In genomic region chr7:16993651-16994399, GRCm38 (mm10) we compare ENCODE assay signal across 9 mouse cellular contexts. TPM values are rescaled to one million over a fixed set of nuclear protein-coding genes. Genes with fewer than 3 reads are reported as not detected.
DNase-seq lines count a peak whose midpoint lies in the region; ATAC-seq and TF ChIP-seq lines count a peak whose summit lies in the region.
"Had no signal": no experiment of that assay in that cellular context is flagged by ENCODE, and none has a peak within 500 bp of the region (broad histone marks: within the 10 kb centered on the region; RNA-seq: fewer than 3 reads in every experiment).

No protein-coding gene starts in this region.

- no peaks in the 10 kb centered on the region for H3K27me3 ChIP-seq in embryonic facial prominence, embryonic 14.5 days (replicated peaks; ENCODE audit: control insufficient read depth, insufficient read depth, low read length)
- H3K27me3 ChIP-seq in heart, embryonic 14.5 days (ENCODE audit: control insufficient read depth, insufficient read depth, low read length): no peaks in the 10 kb centered on the region
- H3K27me3 ChIP-seq in kidney, postnatal 0 days (ENCODE audit: insufficient read depth, low read length): no peaks in the 10 kb centered on the region

- TF ChIP-seq CTCF in kidney, postnatal 0 days (IDR thresholded peaks at IDR 0.05; ENCODE audit: low read depth): no peak

- H3K4me1 ChIP-seq in embryonic facial prominence, embryonic 14.5 days (ENCODE audit: control insufficient read depth, insufficient read depth, low read length): peaks cover 52% of the 10 kb centered on the region
- H3K4me1 ChIP-seq in heart, embryonic 14.5 days (ENCODE audit: control insufficient read depth in 2 of 2, insufficient read depth in 2 of 2, low read length in 2 of 2): peaks cover 38 to 64% of the 10 kb centered on the region in 2 experiments
- peaks cover 48% of the 10 kb centered on the region for H3K4me1 ChIP-seq in kidney, postnatal 0 days (replicated peaks; ENCODE audit: insufficient read depth, low read length)

- H3K27ac ChIP-seq in embryonic facial prominence, embryonic 14.5 days (replicated peaks; ENCODE audit: low read depth, low read length): peak overlapping the region; percentile 89
- H3K27ac ChIP-seq in heart, embryonic 14.5 days (replicated peaks in 1 of 2; ENCODE audit: control insufficient read depth in 1 of 2, insufficient read depth in 1 of 2, low read depth in 2 of 2, low read length in 2 of 2): peak overlapping the region; percentile 92 to 93
- peak overlapping the region; percentile 89 for H3K27ac ChIP-seq in kidney, postnatal 0 days

- intact Hi-C loops in left cerebral cortex, postnatal 4 days (cut with DNase I): no loop called here
- intact Hi-C loops in left cerebral cortex, postnatal 25 days (cut with DNase I): no loop called here

- peak; percentile 77 for DNase-seq in left cerebral cortex, postnatal 4 days
- DNase-seq in left cerebral cortex, postnatal 25 days (ENCODE audit: low spot score in 2 of 2): no peak
- peak; percentile 98 for DNase-seq in embryonic facial prominence, embryonic 14.5 days (ENCODE audit: low spot score)
- peak; percentile 96 for DNase-seq in kidney, postnatal 0 days (ENCODE audit: low spot score)
- peak; percentile 86 for DNase-seq in lung, postnatal 36 days
- peak; percentile 81 for DNase-seq in skeletal muscle tissue, adult 2 months (ENCODE audit: low read depth, low spot score)

- H3K36me3 ChIP-seq in embryonic facial prominence, embryonic 14.5 days (ENCODE audit: control insufficient read depth, insufficient read depth, low read length): peaks cover 27% of the 10 kb centered on the region; the same call in 1 of the 2 replicates
- peaks cover 39% of the 10 kb centered on the region for H3K36me3 ChIP-seq in heart, embryonic 14.5 days (ENCODE audit: control insufficient read depth, insufficient read depth, low read length)
- H3K36me3 ChIP-seq in kidney, postnatal 0 days (ENCODE audit: insufficient read depth, low read length): peaks cover 14% of the 10 kb centered on the region; the same call in 1 of the 2 replicates

- no peaks in the 10 kb centered on the region for H3K9me3 ChIP-seq in embryonic facial prominence, embryonic 14.5 days (ENCODE audit: control insufficient read depth, low read length)
- 0 out of 2 replicates have a peak, but pooled peaks cover 2% of the 10 kb centered on the region for H3K9me3 ChIP-seq in heart, embryonic 14.5 days (ENCODE audit: control insufficient read depth, low read length)
- H3K9me3 ChIP-seq in kidney, postnatal 0 days (replicated peaks; ENCODE audit: low read length): no peaks in the 10 kb centered on the region

- WGBS in embryonic facial prominence, embryonic 14.5 days: under 1% methylated on average over 26 of the region's 27 CpGs
- WGBS in heart, embryonic 14.5 days: under 1% methylated on average over 27 of the region's 27 CpGs
- WGBS in kidney, postnatal 0 days: 1% methylated on average over 27 of the region's 27 CpGs

- peak; percentile 94 for ATAC-seq in embryonic facial prominence, embryonic 14.5 days (ENCODE audit: low read depth)
- peak; percentile 96 for ATAC-seq in heart, embryonic 14.5 days (ENCODE audit: insufficient number of reproducible peaks, insufficient read depth, low FRiP score, low read depth)
- ATAC-seq in kidney, postnatal 0 days (replicated peaks; ENCODE audit: low FRiP score, low read depth): peak; percentile 85
- ATAC-seq in CD4-positive, CD25-positive, alpha-beta regulatory T cell, adult 4 months: no peak

- peak overlapping the region; percentile 82 for H3K4me2 ChIP-seq in embryonic facial prominence, embryonic 14.5 days (ENCODE audit: low read depth, low read length)
- H3K4me2 ChIP-seq in heart, embryonic 14.5 days (ENCODE audit: low read length): peak overlapping the region; percentile 91
- peak overlapping the region; percentile 68 for H3K4me2 ChIP-seq in kidney, postnatal 0 days (ENCODE audit: low read length)

- peak overlapping the region; percentile 85 for H3K9ac ChIP-seq in embryonic facial prominence, embryonic 14.5 days (ENCODE audit: low read depth, low read length)
- H3K9ac ChIP-seq in heart, embryonic 14.5 days (ENCODE audit: low read length): peak overlapping the region; percentile 95
- H3K9ac ChIP-seq in kidney, postnatal 0 days (ENCODE audit: low read depth, low read length): peak overlapping the region; percentile 78

- H3K4me3 ChIP-seq in embryonic facial prominence, embryonic 14.5 days (ENCODE audit: low read depth, low read length): peak overlapping the region; percentile 69
- peak overlapping the region; percentile 85 to 97 for H3K4me3 ChIP-seq in heart, embryonic 14.5 days (ENCODE audit: control insufficient read depth in 1 of 2, insufficient read depth in 1 of 2, low read depth in 1 of 2, low read length in 2 of 2)
- H3K4me3 ChIP-seq in kidney, postnatal 0 days (replicated peaks; ENCODE audit: low read depth, low read length): peak overlapping the region; percentile 70

RNA-seq across cellular contexts. Expression of gene Ccdc8, which starts 1.3 kb away (rescaled TPM):
- 1 to 10 TPM; 3.3 to 4.3 TPM for total RNA-seq in left cerebral cortex, postnatal 4 days (2021)
- total RNA-seq in left cerebral cortex, postnatal 25 days (2021): 1 to 10 TPM; 2.4 to 2.6 TPM
- polyA plus RNA-seq in embryonic facial prominence, embryonic 14.5 days (2014; fragmentation: Nextera tagmentation; extraction: Ambion mirVana): 24.7 and 26.0 TPM in 2 replicates
- polyA plus RNA-seq in heart, embryonic 14.5 days (2014; fragmentation: Nextera tagmentation; extraction: Ambion mirVana): 21.9 and 26.8 TPM in 2 replicates
- polyA plus RNA-seq in kidney, postnatal 0 days (2015; fragmentation: Nextera tagmentation; extraction: Ambion mirVana): 15.7 and 16.9 TPM in 2 replicates
- under 1 TPM in 1 of 2 experiments, not detected in 1; 0.20 TPM for polyA plus RNA-seq in CD4-positive, CD25-positive, alpha-beta regulatory T cell, adult 4 months (2017; shearing (Covaris generic))
- total RNA-seq: MEL had no signal

RNA-seq across cellular contexts. Expression of gene Gm42372, which starts 10.9 kb away (rescaled TPM):
- total RNA-seq in left cerebral cortex, postnatal 4 days (2021): 10 to 100 TPM; 38.0 to 41.8 TPM
- 10 to 100 TPM; 62.3 to 64.9 TPM for total RNA-seq in left cerebral cortex, postnatal 25 days (2021)
- 0.24 and 0.38 TPM in 2 replicates for polyA plus RNA-seq in embryonic facial prominence, embryonic 14.5 days (2014; fragmentation: Nextera tagmentation; extraction: Ambion mirVana)
- 0.08 and 0.12 TPM in 2 replicates for polyA plus RNA-seq in heart, embryonic 14.5 days (2014; fragmentation: Nextera tagmentation; extraction: Ambion mirVana)
- 0.09 and 0.13 TPM in 2 replicates for polyA plus RNA-seq in kidney, postnatal 0 days (2015; fragmentation: Nextera tagmentation; extraction: Ambion mirVana)
- polyA plus RNA-seq in CD4-positive, CD25-positive, alpha-beta regulatory T cell, adult 4 months (2017; shearing (Covaris generic)): 1 to 10 TPM; 4.8 to 4.9 TPM
- total RNA-seq: MEL had no signal

RNA-seq across cellular contexts. Expression of gene Ppp5c, which starts 33.9 kb away (rescaled TPM):
- 100 to 1,000 TPM; 110 to 120 TPM for total RNA-seq in left cerebral cortex, postnatal 4 days (2021)
- total RNA-seq in left cerebral cortex, postnatal 25 days (2021): 100 to 1,000 TPM; 167 to 169 TPM
- 99.0 and 107 TPM in 2 replicates for polyA plus RNA-seq in embryonic facial prominence, embryonic 14.5 days (2014; fragmentation: Nextera tagmentation; extraction: Ambion mirVana)
- polyA plus RNA-seq in heart, embryonic 14.5 days (2014; fragmentation: Nextera tagmentation; extraction: Ambion mirVana): 88.4 and 89.1 TPM in 2 replicates
- polyA plus RNA-seq in kidney, postnatal 0 days (2015; fragmentation: Nextera tagmentation; extraction: Ambion mirVana): 82.0 and 95.4 TPM in 2 replicates
- 10 to 100 TPM; 56.6 to 76.0 TPM for polyA plus RNA-seq in CD4-positive, CD25-positive, alpha-beta regulatory T cell, adult 4 months (2017; shearing (Covaris generic))

RNA-seq across cellular contexts. Expression of gene Pnmal1, which starts 34.3 kb away (rescaled TPM):
- 10 to 100 TPM; 56.0 to 57.6 TPM for total RNA-seq in left cerebral cortex, postnatal 4 days (2021)
- 100 to 1,000 TPM; 107 to 115 TPM for total RNA-seq in left cerebral cortex, postnatal 25 days (2021)
- 2.1 and 2.3 TPM in 2 replicates for polyA plus RNA-seq in embryonic facial prominence, embryonic 14.5 days (2014; fragmentation: Nextera tagmentation; extraction: Ambion mirVana)
- polyA plus RNA-seq in heart, embryonic 14.5 days (2014; fragmentation: Nextera tagmentation; extraction: Ambion mirVana): 0.04 and 0.45 TPM in 2 replicates
- polyA plus RNA-seq in kidney, postnatal 0 days (2015; fragmentation: Nextera tagmentation; extraction: Ambion mirVana): 0.28 and 0.33 TPM in 2 replicates
- not detected for polyA plus RNA-seq in CD4-positive, CD25-positive, alpha-beta regulatory T cell, adult 4 months (2017; shearing (Covaris generic))

RNA-seq across cellular contexts. Expression of gene Pnmal2, which starts 49.3 kb away (rescaled TPM):
- 100 to 1,000 TPM; 169 to 194 TPM for total RNA-seq in left cerebral cortex, postnatal 4 days (2021)
- 100 to 1,000 TPM; 268 to 274 TPM for total RNA-seq in left cerebral cortex, postnatal 25 days (2021)
- 20.9 and 21.9 TPM in 2 replicates for polyA plus RNA-seq in embryonic facial prominence, embryonic 14.5 days (2014; fragmentation: Nextera tagmentation; extraction: Ambion mirVana)
- polyA plus RNA-seq in heart, embryonic 14.5 days (2014; fragmentation: Nextera tagmentation; extraction: Ambion mirVana): 2.8 TPM in 2 replicates
- 7.0 and 8.1 TPM in 2 replicates for polyA plus RNA-seq in kidney, postnatal 0 days (2015; fragmentation: Nextera tagmentation; extraction: Ambion mirVana)
- not detected for polyA plus RNA-seq in CD4-positive, CD25-positive, alpha-beta regulatory T cell, adult 4 months (2017; shearing (Covaris generic))
- total RNA-seq: MEL had no signal

Comparison
In these comparisons a context has a peak if more than half of its experiments do, and no peak if none do; other contexts are left out.
1. DNase-seq: peak in left cerebral cortex, postnatal 4 days (single experiment), embryonic facial prominence, embryonic 14.5 days (single experiment), kidney, postnatal 0 days (single experiment), lung, postnatal 36 days (single experiment) and skeletal muscle tissue, adult 2 months (single experiment); none in left cerebral cortex, postnatal 25 days (0 of 2).
2. RNA of gene Ccdc8, which starts 1.3 kb away (polyA plus RNA-seq): 21.9 to 26.8 TPM in heart, embryonic 14.5 days, 24.7 to 26.0 TPM in embryonic facial prominence, embryonic 14.5 days and 15.7 to 16.9 TPM in kidney, postnatal 0 days; 0.20 TPM in CD4-positive, CD25-positive, alpha-beta regulatory T cell, adult 4 months; every median in the first group is over 10 times any median in the second.
3. Peak in every context shown above with its lines, with median percentiles within 50 percentile points of each other: H3K27ac ChIP-seq, H3K4me2 ChIP-seq, H3K4me3 ChIP-seq and H3K9ac ChIP-seq.